Mouse (Mus musculus) G1E (cell line): Measurements from ENCODE around the gene Dlg5. TPM values are rescaled to one million over a fixed set of nuclear protein-coding genes. Genes with fewer than 3 reads are reported as not detected.

Experiments
- ATAC-seq: 2 replicates; pipeline ENCODE4 v1.8.0; 2016; ENCODE audit warnings: mild to moderate bottlenecking; ENCODE audit not compliant: insufficient number of reproducible peaks, poor library complexity, low FRiP score, severe bottlenecking; ENCODE audit errors: extremely low read depth
- DNase-seq: peaks from one replicate; pipeline ENCODE4 v3.0.0; 2012; ENCODE audit warnings: low spot score
- H3K27me3 ChIP-seq: 2 replicates; pipeline ENCODE4 v1.6.1; 2012; ENCODE audit warnings: mild to moderate bottlenecking, low read length, inconsistent platforms; ENCODE audit not compliant: insufficient read depth
- H3K36me3 ChIP-seq: replicated peaks from 2 replicates; pipeline ENCODE3; 2012; ENCODE audit warnings: mild to moderate bottlenecking, inconsistent platforms
- H3K4me1 ChIP-seq: 2 replicates; pipeline ENCODE4 v1.6.1; 2012; ENCODE audit warnings: low read depth, low read length, inconsistent platforms, mixed read lengths; ENCODE audit not compliant: insufficient read depth
- H3K4me3 ChIP-seq: 2 replicates; pipeline ENCODE4 v1.5.1; 2012; ENCODE audit warnings: low read depth, mild to moderate bottlenecking, inconsistent platforms, low read length, moderate library complexity, mixed read lengths
- H3K9me3 ChIP-seq: replicated peaks from 2 replicates; pipeline ENCODE4 v1.6.1; 2012; ENCODE audit warnings: inconsistent platforms
- CTCF ChIP-seq: IDR thresholded peaks from 2 replicates; pipeline ENCODE4 v1.5.1; 2012; ENCODE audit warnings: low read depth, low read length, inconsistent platforms, mixed read lengths
- GATA1 ChIP-seq: IDR thresholded peaks from 2 replicates; pipeline ENCODE4 v1.6.1; 2012; ENCODE audit warnings: borderline replicate concordance, low read length, inconsistent platforms, mixed read lengths
- GATA2 ChIP-seq: IDR thresholded peaks from 2 replicates; pipeline ENCODE4 v1.6.1; 2012; ENCODE audit warnings: low read depth, low read length, inconsistent platforms, borderline replicate concordance
- POLR2AphosphoS5 ChIP-seq: IDR thresholded peaks from 2 replicates; pipeline ENCODE4 v1.6.1; 2012; ENCODE audit warnings: low read depth, low read length, inconsistent platforms; ENCODE audit not compliant: insufficient replicate concordance
- TAL1 ChIP-seq: conservative IDR thresholded peaks from 2 replicates; pipeline ENCODE4 v1.6.1; 2012; ENCODE audit warnings: low read depth, low read length, inconsistent platforms, mixed read lengths
- polyA plus RNA-seq: library from polyadenylated mRNA; stranded (reverse); fragments of >175 nt; gene quantifications from 2 replicates; pipeline ENCODE4 v1.2.3, GENCODE M21; 2012
- total RNA-seq, 2 experiments: library from RNA; stranded (forward) in 1 of 2; stranded (reverse) in 1 of 2; fragments of 200-1000 nt in 1 of 2; fragments of >200 nt in 1 of 2; fragmentation: Nextera tagmentation in 1 of 2; gene quantifications; 2 replicates each; pipeline ENCODE4 v1.2.3; 2014 to 2017

Gene Dlg5
- total and polyA plus RNA-seq, 3 experiments, result 2.4 to 22.7 (median 13.6) TPM

GRCm38 (mm10) chr14:24106734-24107133 lies 139.0 kb downstream of the Dlg5 start:
- DNase-seq, result no peak

DNA sequence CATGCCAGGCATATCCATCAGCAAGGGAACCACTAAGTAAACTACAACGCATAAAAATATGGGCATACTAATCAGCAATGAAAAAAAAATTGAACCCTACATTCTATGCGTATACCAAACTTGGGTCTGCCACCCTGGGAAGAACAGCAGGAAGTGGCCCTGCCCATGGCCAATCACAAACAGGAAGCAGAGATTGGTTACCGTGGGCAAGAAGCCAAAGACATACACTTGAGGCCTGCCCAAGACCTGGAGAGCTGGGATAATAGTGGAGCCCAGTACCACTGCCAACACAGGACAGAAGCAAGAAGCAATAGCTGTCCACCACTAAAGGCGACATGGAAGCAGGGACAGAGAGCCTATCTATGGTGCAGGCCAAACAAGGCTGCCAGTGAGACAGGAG lies 146.9 kb downstream of the Dlg5 start:
- Histone ChIP-seq H3K4me3 (no peak overlapping the region), H3K9me3 (no peaks in the 10 kb centered on the region), H3K36me3 (no peaks in the 10 kb centered on the region), H3K27me3 (peaks cover 5% of the 10 kb centered on the region), H3K4me1 (peaks cover under 1% of the 10 kb centered on the region; the same call in 1 of the 2 replicates)
- ATAC-seq (no peak), DNase-seq (no peak)
- no peak for TF ChIP-seq TAL1

More at GRCm38 (mm10) chr14:24106734-24107133, 139.0 kb downstream of the Dlg5 start:
- H3K4me3 ChIP-seq, result no peak overlapping the region
- TF ChIP-seq TAL1 (no peak), GATA2 (no peak), GATA1 (no peak), POLR2AphosphoS5 (no peak), CTCF (no peak)
- H3K4me1 ChIP-seq, result no peaks in the 10 kb centered on the region
- no peaks in the 10 kb centered on the region for H3K36me3 ChIP-seq
- H3K27me3 ChIP-seq, result peaks cover 14% of the 10 kb centered on the region
- no peak for ATAC-seq
- no peaks in the 10 kb centered on the region for H3K9me3 ChIP-seq

DNA sequence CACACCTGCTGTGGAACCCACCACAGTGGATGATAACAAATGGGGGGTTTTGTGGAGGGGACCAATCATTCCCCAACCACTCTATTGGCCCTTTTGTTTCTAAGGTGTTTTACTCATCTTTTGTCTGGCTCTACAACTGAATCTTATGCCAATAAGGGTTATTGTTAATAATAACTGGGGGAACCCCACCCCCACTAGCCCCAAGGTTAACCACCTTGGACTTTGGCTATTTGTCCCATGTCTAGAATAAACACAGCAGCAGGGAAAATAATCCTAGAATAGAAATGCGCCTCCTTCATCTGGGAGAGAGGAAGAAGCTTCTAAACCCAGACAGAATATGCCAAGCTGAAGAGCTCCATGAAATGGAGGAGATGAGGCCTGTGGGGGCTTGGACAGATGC lies 151.1 kb downstream of the Dlg5 start:
- DNase-seq, result no peak
- no peak for ATAC-seq
- no peaks in the 10 kb centered on the region for H3K36me3 ChIP-seq
- peaks cover 19% of the 10 kb centered on the region for H3K4me1 ChIP-seq
- TF ChIP-seq TAL1, result no peak
- no peak for TF ChIP-seq POLR2AphosphoS5
- no peak for TF ChIP-seq CTCF
- TF ChIP-seq GATA2, result no peak
- no peak for TF ChIP-seq GATA1
- H3K27me3 ChIP-seq, result peaks cover 11% of the 10 kb centered on the region; the same call in 1 of the 2 replicates
- H3K4me3 ChIP-seq, result no peak overlapping the region
- no peaks in the 10 kb centered on the region for H3K9me3 ChIP-seq

- TF ChIP-seq POLR2AphosphoS5, result no peak
- no peak for TF ChIP-seq TAL1
- TF ChIP-seq CTCF, result no peak
- no peak for TF ChIP-seq GATA2
- TF ChIP-seq GATA1, result no peak
- ATAC-seq, result no peak
- peaks cover 19% of the 10 kb centered on the region for H3K4me1 ChIP-seq
- peaks cover 10% of the 10 kb centered on the region; the same call in 1 of the 2 replicates for H3K27me3 ChIP-seq
- H3K4me3 ChIP-seq, result no peak overlapping the region
- no peaks in the 10 kb centered on the region for H3K9me3 ChIP-seq
- no peak for DNase-seq
- no peaks in the 10 kb centered on the region for H3K36me3 ChIP-seq
Measured at GRCm38 (mm10) chr14:24093221-24093620, 152.5 kb downstream of the Dlg5 start.

DNA sequence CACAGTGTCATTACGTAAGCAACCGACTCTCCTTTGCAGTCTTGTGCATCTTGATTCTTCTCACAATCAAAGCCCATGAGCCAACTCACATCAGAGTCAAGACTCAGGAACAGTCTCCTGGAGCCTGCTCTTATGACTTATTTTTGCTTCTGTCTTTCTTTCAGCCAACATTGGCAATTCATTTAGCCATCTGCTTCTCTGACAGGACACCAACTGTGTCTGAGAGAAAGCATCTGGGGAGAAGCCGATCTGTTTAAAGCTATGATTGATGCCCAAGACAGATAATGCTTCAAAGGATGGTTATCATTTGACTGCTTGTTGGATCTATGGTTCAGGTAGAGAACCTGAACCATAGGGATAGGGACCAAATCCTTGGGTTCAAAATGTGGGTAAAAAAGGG lies 153.3 kb downstream of the Dlg5 start:
- DNase-seq, result no peak
- H3K4me1 ChIP-seq, result peaks cover 19% of the 10 kb centered on the region
- no peaks in the 10 kb centered on the region for H3K9me3 ChIP-seq
- no peaks in the 10 kb centered on the region for H3K36me3 ChIP-seq
- TF ChIP-seq GATA1 (no peak), CTCF (no peak), POLR2AphosphoS5 (no peak), TAL1 (no peak), GATA2 (no peak)
- ATAC-seq, result no peak
- no peak overlapping the region for H3K4me3 ChIP-seq
- peaks cover 10% of the 10 kb centered on the region; the same call in 1 of the 2 replicates for H3K27me3 ChIP-seq

- TF ChIP-seq GATA1 (no peak), TAL1 (peak; percentile 43; the same call in 1 of the 2 replicates)
- no peak overlapping the region for H3K4me3 ChIP-seq
- peaks cover 8% of the 10 kb centered on the region; the same call in 1 of the 2 replicates for H3K27me3 ChIP-seq
- DNase-seq (no peak), ATAC-seq (no peak)
- peaks cover 19% of the 10 kb centered on the region for H3K4me1 ChIP-seq
- no peaks in the 10 kb centered on the region for H3K36me3 ChIP-seq
- H3K9me3 ChIP-seq, result no peaks in the 10 kb centered on the region
Measured at GRCm38 (mm10) chr14:24090790-24091189, 154.9 kb downstream of the Dlg5 start.

GRCm38 (mm10) chr14:24089181-24089580 lies 156.5 kb downstream of the Dlg5 start:
- ATAC-seq (no peak), DNase-seq (no peak)
- Histone ChIP-seq H3K36me3 (no peaks in the 10 kb centered on the region), H3K27me3 (peaks cover 9% of the 10 kb centered on the region; the same call in 1 of the 2 replicates), H3K4me1 (peaks cover 19% of the 10 kb centered on the region), H3K9me3 (no peaks in the 10 kb centered on the region), H3K4me3 (no peak overlapping the region)
- no peak for TF ChIP-seq CTCF
- no peak for TF ChIP-seq GATA1
- TF ChIP-seq POLR2AphosphoS5, result no peak
- no peak for TF ChIP-seq TAL1
- no peak for TF ChIP-seq GATA2
